18 mouse cellular contexts compared by ENCODE assay signal in genomic region chr5:38509568-38509967, GRCm38 (mm10). TPM values are rescaled to one million over a fixed set of nuclear protein-coding genes. Genes with fewer than 3 reads are reported as not detected.
DNase-seq lines count a peak whose midpoint lies in the region; ATAC-seq and TF ChIP-seq lines count a peak whose summit lies in the region.
"Had no signal": no experiment of that assay in that cellular context is flagged by ENCODE, and none has a peak within 500 bp of the region (broad histone marks: within the 10 kb centered on the region; RNA-seq: fewer than 3 reads in every experiment).

No protein-coding gene starts in this region.

- peak; percentile 95 for ATAC-seq in megakaryocyte-erythroid progenitor cell, adult 5-6 weeks (replicated peaks; ENCODE audit: low FRiP score, low TSS enrichment, poor library complexity, severe bottlenecking)
- no peak for ATAC-seq in hindbrain, embryonic 13.5 days (ENCODE audit: low FRiP score)
- ATAC-seq in lung, postnatal 0 days: no peak
- ATAC-seq: forebrain, embryonic 15.5 days had no signal

- WGBS in heart, embryonic 10.5 days: 27% methylated on average over 4 of the region's 4 CpGs
- WGBS in hindbrain, embryonic 13.5 days: 86% methylated on average over 4 of the region's 4 CpGs
- WGBS in lung, postnatal 0 days: 60% methylated on average over 4 of the region's 4 CpGs

- H3K4me3 ChIP-seq in heart, embryonic 10.5 days: no peak overlapping the region
- no peak overlapping the region for H3K4me3 ChIP-seq in hindbrain, embryonic 13.5 days
- no peak overlapping the region for H3K4me3 ChIP-seq in lung, postnatal 0 days (ENCODE audit: low read depth, low read length)
- H3K4me3 ChIP-seq: embryonic facial prominence, embryonic 15.5 days; forebrain, embryonic 15.5 days; heart, adult 2 months; layer of hippocampus, adult 2 months; megakaryocyte, embryonic 14.5 days; neural tube, embryonic 13.5 days had no signal

- DNase-seq in heart, embryonic 10.5 days (ENCODE audit: low spot score): peak; percentile 94
- no peak for DNase-seq in heart, adult 18-20 months
- DNase-seq in MEL-GATA-1-ER (ENCODE audit: extremely low read depth, low read depth): peak; percentile 81
- peak; percentile 80 for DNase-seq in liver
- DNase-seq in T-cell, adult 2 months (ENCODE audit: low spot score): no peak
- DNase-seq in lung, postnatal 0 days (ENCODE audit: low spot score): no peak
- DNase-seq: cerebellum, adult 2 months; heart, adult 2 months; lung, adult 18-20 months; spleen, adult 18-20 months; thymus, postnatal 36 days had no signal

- no peak overlapping the region for H3K9ac ChIP-seq in hindbrain, embryonic 13.5 days
- no peak overlapping the region for H3K9ac ChIP-seq in lung, postnatal 0 days (replicated peaks; ENCODE audit: low read depth)
- H3K9ac ChIP-seq: embryonic facial prominence, embryonic 15.5 days; forebrain, embryonic 15.5 days; neural tube, embryonic 13.5 days had no signal

- H3K9me3 ChIP-seq in heart, embryonic 10.5 days: no peaks in the 10 kb centered on the region
- H3K9me3 ChIP-seq in hindbrain, embryonic 13.5 days: no peaks in the 10 kb centered on the region
- H3K9me3 ChIP-seq in lung, postnatal 0 days (ENCODE audit: low read length): no peaks in the 10 kb centered on the region
- H3K9me3 ChIP-seq: embryonic facial prominence, embryonic 15.5 days; forebrain, embryonic 15.5 days; neural tube, embryonic 13.5 days had no signal

- peak overlapping the region; percentile 75; the same call in 1 of the 2 replicates for H3K27ac ChIP-seq in heart, embryonic 10.5 days
- no peak overlapping the region for H3K27ac ChIP-seq in hindbrain, embryonic 13.5 days
- H3K27ac ChIP-seq in lung, postnatal 0 days (ENCODE audit: low read length): no peak overlapping the region
- H3K27ac ChIP-seq: embryonic facial prominence, embryonic 15.5 days; forebrain, embryonic 15.5 days; heart, adult 2 months; layer of hippocampus, adult 2 months; neural tube, embryonic 13.5 days had no signal

- H3K36me3 ChIP-seq in heart, embryonic 10.5 days: no peaks in the 10 kb centered on the region
- no peaks in the 10 kb centered on the region for H3K36me3 ChIP-seq in hindbrain, embryonic 13.5 days
- no peaks in the 10 kb centered on the region for H3K36me3 ChIP-seq in lung, postnatal 0 days (ENCODE audit: insufficient read depth, low read length)
- H3K36me3 ChIP-seq: embryonic facial prominence, embryonic 15.5 days; forebrain, embryonic 15.5 days; neural tube, embryonic 13.5 days had no signal

- H3K27me3 ChIP-seq in heart, embryonic 10.5 days (ENCODE audit: insufficient read depth, poor library complexity, severe bottlenecking): peaks cover 10% of the 10 kb centered on the region; the same call in 1 of the 2 replicates
- H3K27me3 ChIP-seq in hindbrain, embryonic 13.5 days: no peaks in the 10 kb centered on the region
- H3K27me3 ChIP-seq in lung, postnatal 0 days (replicated peaks; ENCODE audit: insufficient read depth, low read length): no peaks in the 10 kb centered on the region
- H3K27me3 ChIP-seq: embryonic facial prominence, embryonic 15.5 days; forebrain, embryonic 15.5 days; neural tube, embryonic 13.5 days had no signal

- peaks cover 35% of the 10 kb centered on the region for H3K4me1 ChIP-seq in heart, embryonic 10.5 days
- peaks cover 8% of the 10 kb centered on the region; the same call in 1 of the 2 replicates for H3K4me1 ChIP-seq in hindbrain, embryonic 13.5 days (replicated peaks)
- no peaks in the 10 kb centered on the region for H3K4me1 ChIP-seq in lung, postnatal 0 days (ENCODE audit: insufficient read depth, low read depth, low read length)
- H3K4me1 ChIP-seq: embryonic facial prominence, embryonic 15.5 days; forebrain, embryonic 15.5 days had no signal

- TF ChIP-seq CTCF in lung, postnatal 0 days (IDR thresholded peaks at IDR 0.05): no peak

- H3K4me2 ChIP-seq in hindbrain, embryonic 13.5 days: no peak overlapping the region
- no peak overlapping the region for H3K4me2 ChIP-seq in lung, postnatal 0 days (replicated peaks; ENCODE audit: low read depth, low read length)
- H3K4me2 ChIP-seq: embryonic facial prominence, embryonic 15.5 days; forebrain, embryonic 15.5 days; neural tube, embryonic 13.5 days had no signal

- TF ChIP-seq EP300 in lung, postnatal 0 days (IDR thresholded peaks at IDR 0.05): no peak

RNA-seq across cellular contexts. Expression of gene Slc2a9, which starts 6.6 kb away (rescaled TPM):
- polyA plus RNA-seq in heart, embryonic 10.5 days (2016; fragmentation: Nextera tagmentation; extraction: Ambion mirVana): 0.31 and 0.47 TPM in 2 replicates
- total RNA-seq in heart, adult 18-20 months (2021): 1 to 10 TPM; 1.6 to 2.0 TPM
- total RNA-seq in megakaryocyte-erythroid progenitor cell, adult 5-6 weeks (2014; fragmentation: Nextera tagmentation): 1.5 and 4.6 TPM in 2 replicates
- 1.8 and 4.4 TPM in 2 replicates for total RNA-seq in megakaryocyte-erythroid progenitor cell, adult 5-6 weeks (2017)
- polyA plus RNA-seq in hindbrain, embryonic 13.5 days (2015; fragmentation: Nextera tagmentation; extraction: Ambion mirVana): 0.13 and 0.19 TPM in 2 replicates
- 2.2 and 2.4 TPM in 2 replicates for polyA plus RNA-seq in lung, postnatal 0 days (2015; fragmentation: Nextera tagmentation; extraction: Ambion mirVana)

RNA-seq across cellular contexts. Expression of gene Wdr1, which starts 53.5 kb away (rescaled TPM):
- 243 and 286 TPM in 2 replicates for polyA plus RNA-seq in heart, embryonic 10.5 days (2016; fragmentation: Nextera tagmentation; extraction: Ambion mirVana)
- 100 to 1,000 TPM; 122 to 133 TPM for total RNA-seq in heart, adult 18-20 months (2021)
- 75.8 and 77.7 TPM in 2 replicates for total RNA-seq in megakaryocyte-erythroid progenitor cell, adult 5-6 weeks (2014; fragmentation: Nextera tagmentation)
- 107 and 112 TPM in 2 replicates for total RNA-seq in megakaryocyte-erythroid progenitor cell, adult 5-6 weeks (2017)
- polyA plus RNA-seq in hindbrain, embryonic 13.5 days (2015; fragmentation: Nextera tagmentation; extraction: Ambion mirVana): 149 and 151 TPM in 2 replicates
- 158 and 175 TPM in 2 replicates for polyA plus RNA-seq in lung, postnatal 0 days (2015; fragmentation: Nextera tagmentation; extraction: Ambion mirVana)

Comparison
In these comparisons a context has a peak if more than half of its experiments do, and no peak if none do; other contexts are left out.
1. DNase-seq: peak in heart, embryonic 10.5 days (single experiment), MEL-GATA-1-ER (single experiment) and liver (single experiment); none in heart, adult 18-20 months (0 of 2), T-cell, adult 2 months (single experiment) and lung, postnatal 0 days (single experiment).